9 mouse cellular contexts compared by ENCODE assay signal in genomic region chr8:123826001-123826400, GRCm38 (mm10). TPM values are rescaled to one million over a fixed set of nuclear protein-coding genes. Genes with fewer than 3 reads are reported as not detected.
DNase-seq lines count a peak whose midpoint lies in the region; ATAC-seq and TF ChIP-seq lines count a peak whose summit lies in the region.
"Had no signal": no experiment of that assay in that cellular context is flagged by ENCODE, and none has a peak within 500 bp of the region (broad histone marks: within the 10 kb centered on the region; RNA-seq: fewer than 3 reads in every experiment).

No protein-coding gene starts in this region.

- CTCF ChIA-PET in Patski (lab: Charles Lee) = no interaction called here

- no peak overlapping the region for H3ac ChIP-seq in C2C12 (ENCODE audit: control insufficient read depth, insufficient read length, low read depth)

- no peak overlapping the region for H3K9ac ChIP-seq in hindbrain, embryonic 16.5 days (ENCODE audit: low read depth, low read length)
- no peak overlapping the region for H3K9ac ChIP-seq in hindbrain, embryonic 13.5 days
- no peak overlapping the region for H3K9ac ChIP-seq in hindbrain, postnatal 0 days (replicated peaks; ENCODE audit: low read length)
- H3K9ac ChIP-seq: stomach, embryonic 15.5 days had no signal

- H3K36me3 ChIP-seq in hindbrain, embryonic 16.5 days (ENCODE audit: control insufficient read depth, insufficient read depth, low read length) = peaks cover 30% of the 10 kb centered on the region
- peaks cover 81% of the 10 kb centered on the region for H3K36me3 ChIP-seq in hindbrain, embryonic 13.5 days
- peaks cover 4% of the 10 kb centered on the region for H3K36me3 ChIP-seq in C2C12 (ENCODE audit: control insufficient read depth, insufficient read depth)
- H3K36me3 ChIP-seq in hindbrain, postnatal 0 days (ENCODE audit: insufficient read depth, low read length) = peaks cover 48% of the 10 kb centered on the region

- TF ChIP-seq CTCF in C2C12 (IDR thresholded peaks at IDR 0.05; ENCODE audit: control insufficient read depth, insufficient read depth, insufficient read length) = peak; percentile 85
- peak; percentile 56 for TF ChIP-seq CTCF in Patski (IDR thresholded peaks at IDR 0.05)
- TF ChIP-seq CTCF in hindbrain, postnatal 0 days (IDR thresholded peaks at IDR 0.05; ENCODE audit: low read depth) = peak; percentile 79

- H3K4me1 ChIP-seq in hindbrain, embryonic 16.5 days (ENCODE audit: control insufficient read depth, insufficient read depth, low read depth, low read length) = no peaks in the 10 kb centered on the region
- no peaks in the 10 kb centered on the region for H3K4me1 ChIP-seq in hindbrain, embryonic 13.5 days (replicated peaks)
- H3K4me1 ChIP-seq in hindbrain, postnatal 0 days (ENCODE audit: insufficient read depth, low read length) = no peaks in the 10 kb centered on the region
- H3K4me1 ChIP-seq: stomach, embryonic 15.5 days had no signal

- peak; percentile 63; the same call in 1 of the 2 replicates for ATAC-seq in hindbrain, embryonic 16.5 days
- no peak for ATAC-seq in hindbrain, embryonic 13.5 days (ENCODE audit: low FRiP score)
- no peak for ATAC-seq in Patski
- peak; percentile 69; the same call in 1 of the 2 replicates for ATAC-seq in hindbrain, postnatal 0 days

- no peaks in the 10 kb centered on the region for H3K79me2 ChIP-seq in C2C12 (ENCODE audit: control insufficient read depth, insufficient read depth)

- H3K4me3 ChIP-seq in hindbrain, embryonic 16.5 days (ENCODE audit: low read length) = no peak overlapping the region
- H3K4me3 ChIP-seq in hindbrain, embryonic 13.5 days = no peak overlapping the region
- no peak overlapping the region for H3K4me3 ChIP-seq in C2C12 (ENCODE audit: insufficient read depth, poor library complexity, severe bottlenecking)
- no peak overlapping the region for H3K4me3 ChIP-seq in hindbrain, postnatal 0 days (ENCODE audit: low read length)
- H3K4me3 ChIP-seq: stomach, embryonic 15.5 days had no signal

- POLR2A ChIA-PET in Patski (lab: Charles Lee) = no interaction called here

- H3K4me2 ChIP-seq in hindbrain, embryonic 16.5 days (ENCODE audit: low read length) = no peak overlapping the region
- H3K4me2 ChIP-seq in hindbrain, embryonic 13.5 days = no peak overlapping the region
- no peak overlapping the region for H3K4me2 ChIP-seq in hindbrain, postnatal 0 days (ENCODE audit: low read depth, low read length)
- H3K4me2 ChIP-seq: stomach, embryonic 15.5 days had no signal

- no peaks in the 10 kb centered on the region for H3K79me3 ChIP-seq in C2C12 (ENCODE audit: low read depth)

- WGBS in hindbrain, embryonic 16.5 days = 59% methylated on average over 9 of the region's 9 CpGs
- 68% methylated on average over 9 of the region's 9 CpGs for WGBS in hindbrain, embryonic 13.5 days
- 57% methylated on average over 9 of the region's 9 CpGs for WGBS in hindbrain, postnatal 0 days

- H3K27ac ChIP-seq in hindbrain, embryonic 16.5 days (ENCODE audit: low read depth, low read length) = no peak overlapping the region
- no peak overlapping the region for H3K27ac ChIP-seq in hindbrain, embryonic 13.5 days
- H3K27ac ChIP-seq in hindbrain, postnatal 0 days = no peak overlapping the region
- H3K27ac ChIP-seq: stomach, embryonic 15.5 days had no signal

- no peaks in the 10 kb centered on the region for H3K9me3 ChIP-seq in hindbrain, embryonic 16.5 days (ENCODE audit: control insufficient read depth, low read length)
- H3K9me3 ChIP-seq in hindbrain, embryonic 13.5 days = no peaks in the 10 kb centered on the region; the same call in 1 of the 2 replicates
- H3K9me3 ChIP-seq in hindbrain, postnatal 0 days (ENCODE audit: low read length) = no peaks in the 10 kb centered on the region
- H3K9me3 ChIP-seq: stomach, embryonic 15.5 days had no signal

- in situ Hi-C loops in Patski (cut with MboI; ENCODE audit: low pct_unique_long_range_greater_than_20kb) = no loop called here

- H3K27me3 ChIP-seq in hindbrain, embryonic 16.5 days (replicated peaks; ENCODE audit: control insufficient read depth, insufficient read depth, low read length) = no peaks in the 10 kb centered on the region
- no peaks in the 10 kb centered on the region for H3K27me3 ChIP-seq in hindbrain, embryonic 13.5 days
- no peaks in the 10 kb centered on the region for H3K27me3 ChIP-seq in C2C12 (ENCODE audit: control insufficient read depth, insufficient read depth, insufficient read length)
- H3K27me3 ChIP-seq in Patski = no peaks in the 10 kb centered on the region
- H3K27me3 ChIP-seq in hindbrain, postnatal 0 days (ENCODE audit: insufficient read depth, low read length) = no peaks in the 10 kb centered on the region
- H3K27me3 ChIP-seq: stomach, embryonic 15.5 days had no signal

- DNase-seq in Patski (ENCODE audit: low read depth, low spot score) = no peak
- DNase-seq in hindbrain, postnatal 0 days (ENCODE audit: low spot score) = peak; percentile 67
- DNase-seq in urinary bladder, postnatal 14 days (ENCODE audit: low spot score) = no peak
- DNase-seq in heart, postnatal 4 days = no peak
- DNase-seq in right cerebral cortex, postnatal 4 days = no peak

TF ChIP-seq in C2C12, 6 proteins besides CTCF, POLR2A, EP300 and RAD21:
- TF ChIP-seq MYOD1 (IDR thresholded peaks at IDR 0.05; ENCODE audit: control insufficient read depth, insufficient read length, low read depth) (no peak), CEBPB (IDR thresholded peaks at IDR 0.05; ENCODE audit: low read depth) (no peak), FOSL1 (IDR thresholded peaks at IDR 0.05; ENCODE audit: insufficient read depth, low read length, poor library complexity, severe bottlenecking) (no peak), MAX (IDR thresholded peaks at IDR 0.05) (no peak), USF1 (IDR thresholded peaks at IDR 0.05; ENCODE audit: low read depth) (no peak), MYOG (IDR thresholded peaks at IDR 0.05; ENCODE audit: control insufficient read depth, extremely low read depth, insufficient read length) (no peak)

RNA-seq across cellular contexts. Expression of gene Rab4a, which starts 20.2 kb away (rescaled TPM):
- polyA plus RNA-seq in hindbrain, embryonic 16.5 days (2015; fragmentation: Nextera tagmentation; extraction: Ambion mirVana) = 86.1 and 87.4 TPM in 2 replicates
- polyA plus RNA-seq in hindbrain, embryonic 13.5 days (2015; fragmentation: Nextera tagmentation; extraction: Ambion mirVana) = 73.9 and 74.8 TPM in 2 replicates
- polyA plus RNA-seq in C2C12 (2012; fragmentation: generic; extraction: Trizol) (19.7 TPM), Patski (2021) (34.1 TPM)
- 46.3 and 58.3 TPM in 2 replicates for total RNA-seq in hindbrain, postnatal 0 days (2014; rRNA removed)
- 94.7 and 96.8 TPM in 2 replicates for polyA plus RNA-seq in hindbrain, postnatal 0 days (2015; fragmentation: Nextera tagmentation; extraction: Ambion mirVana)
- total RNA-seq in heart, postnatal 4 days (2021) = 10 to 100 TPM in 1 of 2 experiments, 1 to 10 TPM in 1; 9.4 to 12.0 TPM

RNA-seq across cellular contexts. Expression of gene Ccsap, which starts 34.0 kb away (rescaled TPM):
- polyA plus RNA-seq in hindbrain, embryonic 16.5 days (2015; fragmentation: Nextera tagmentation; extraction: Ambion mirVana) = 4.8 and 4.9 TPM in 2 replicates
- 4.0 and 4.1 TPM in 2 replicates for polyA plus RNA-seq in hindbrain, embryonic 13.5 days (2015; fragmentation: Nextera tagmentation; extraction: Ambion mirVana)
- polyA plus RNA-seq in C2C12 (2012; fragmentation: generic; extraction: Trizol) (3.3 TPM), Patski (2021) (4.9 TPM)
- 13.4 and 14.8 TPM in 2 replicates for total RNA-seq in hindbrain, postnatal 0 days (2014; rRNA removed)
- polyA plus RNA-seq in hindbrain, postnatal 0 days (2015; fragmentation: Nextera tagmentation; extraction: Ambion mirVana) = 5.0 and 6.4 TPM in 2 replicates
- 1 to 10 TPM; 4.6 to 5.4 TPM for total RNA-seq in heart, postnatal 4 days (2021)

Comparison
In these comparisons a context has a peak if more than half of its experiments do, and no peak if none do; other contexts are left out.
1. ATAC-seq: peak in hindbrain, embryonic 16.5 days (single experiment) and hindbrain, postnatal 0 days (single experiment); none in hindbrain, embryonic 13.5 days (single experiment) and Patski (single experiment).
2. Peak in every context shown above with its lines, with median percentiles within 50 percentile points of each other: CTCF ChIP-seq.